Mouse (Mus musculus) cerebellum, adult 8-10 months (tissue): ENCODE data around the gene Rfx8.
A peak's percentile ranks its signal among the peaks of the same experiment; 100 is the strongest.

Experiments
- DNase-seq: peaks from one replicate; pipeline ENCODE4 v3.0.0; 2022

Gene Rfx8

DNA sequence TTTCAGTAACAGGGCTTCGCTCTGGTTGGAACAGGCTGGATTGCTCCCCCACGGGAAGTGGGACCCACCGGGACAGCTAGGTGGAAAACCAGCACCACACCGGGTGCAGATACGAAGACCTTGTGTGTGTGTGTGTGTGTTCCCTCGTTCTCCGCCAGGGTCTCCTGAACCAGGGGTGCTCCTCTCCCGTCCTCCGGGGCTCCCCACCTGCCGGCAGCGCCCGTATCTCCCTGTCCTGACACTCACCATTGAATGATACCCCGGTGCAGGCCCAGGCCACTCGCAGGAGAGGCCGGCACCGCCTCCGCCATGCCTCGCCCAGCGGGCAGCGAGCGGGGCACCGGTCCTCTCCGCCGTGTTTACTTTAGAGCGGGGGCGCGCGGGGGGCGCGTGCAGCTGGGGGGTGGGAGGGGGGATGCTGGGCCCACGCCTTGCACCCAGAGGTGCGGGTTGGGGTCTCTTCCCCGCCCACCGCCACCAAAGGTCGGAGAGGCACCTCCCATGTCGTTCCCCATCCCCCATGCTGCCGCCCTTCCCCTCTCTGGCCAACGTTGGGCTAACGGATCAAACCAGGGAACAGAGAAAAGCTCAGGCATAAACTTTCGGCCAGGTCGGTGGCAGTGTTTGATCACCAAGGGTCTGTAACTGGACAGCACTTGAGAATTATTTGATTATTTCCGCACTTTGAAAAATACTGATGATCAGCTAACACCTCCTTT, at the start of gene Rfx8:
Gene Rfx8, minus strand, starts transcription at position 366 of the 719 bp plus-strand sequence.
- DNase-seq = peak; percentile 23

DNA sequence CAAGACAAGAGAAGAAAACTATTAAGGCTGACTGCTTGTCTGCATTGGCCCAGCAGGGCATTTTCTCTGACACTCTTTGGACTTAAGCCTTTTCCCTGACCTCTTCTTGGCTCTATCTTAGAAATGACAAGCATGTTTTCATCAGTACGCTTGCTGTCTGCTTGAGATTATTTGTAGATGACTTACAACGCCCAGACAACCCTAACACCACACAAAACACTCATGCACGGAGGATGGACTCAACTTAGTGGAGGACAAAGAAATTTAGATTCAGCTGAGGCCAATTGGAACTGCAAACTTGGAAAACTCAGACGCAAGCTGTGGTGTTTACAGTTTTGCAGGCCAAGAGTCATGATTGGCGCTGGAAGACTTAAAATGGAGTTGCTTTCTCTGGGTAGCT, 49.6 kb upstream of the Rfx8 start:
- no peak for DNase-seq

DNA sequence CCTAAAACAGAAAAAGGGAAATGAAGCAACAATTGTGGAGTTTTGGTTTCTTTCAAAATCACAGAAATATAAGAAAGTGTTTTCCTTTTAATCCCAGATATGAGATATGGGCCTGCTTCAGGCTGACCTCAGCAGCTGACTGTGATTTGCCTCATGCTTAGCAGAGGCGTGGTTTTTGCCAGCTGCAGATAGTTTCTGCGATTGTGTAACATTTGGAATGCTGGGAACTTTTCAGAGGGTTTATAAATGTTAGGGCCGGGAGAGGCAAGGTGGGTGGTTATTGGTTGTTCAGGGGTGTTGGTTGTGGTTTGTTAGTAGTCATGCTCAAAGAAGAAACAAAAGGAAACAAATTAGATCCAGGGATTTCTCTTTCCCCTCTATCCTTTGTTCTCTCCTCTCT, 47.2 kb upstream of the Rfx8 start:
- DNase-seq = no peak

DNA sequence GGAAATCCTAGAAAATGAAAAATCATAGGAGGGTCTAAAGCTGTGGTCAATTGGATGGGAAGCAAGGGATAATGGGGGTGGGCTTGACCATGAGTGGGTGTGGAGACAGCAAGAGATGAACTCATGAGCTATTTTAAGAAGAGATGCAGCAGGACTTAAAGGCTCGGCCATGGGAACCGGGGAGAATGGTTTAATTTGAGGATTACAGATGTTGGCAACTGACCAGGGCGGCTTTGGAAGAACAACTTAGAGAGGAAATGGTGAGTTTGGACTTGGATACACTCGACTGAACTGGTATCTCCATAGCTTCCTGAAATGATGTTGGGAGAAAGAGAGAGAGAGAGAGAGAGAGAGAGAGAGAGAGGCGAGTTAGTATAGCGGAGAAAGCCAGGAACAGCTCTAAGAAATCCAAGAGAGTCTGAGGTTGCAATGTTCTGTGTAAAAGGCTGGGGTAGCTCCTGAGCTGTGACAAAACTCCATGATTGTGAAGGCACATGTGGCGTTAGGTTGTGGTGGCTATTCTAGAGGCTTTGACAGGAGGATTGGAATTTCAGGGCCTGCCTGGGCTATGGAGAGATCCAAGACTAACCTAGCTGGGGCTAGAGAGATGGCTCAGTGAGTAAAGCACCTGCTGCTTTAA, 45.2 kb upstream of the Rfx8 start:
- no peak for DNase-seq

DNA sequence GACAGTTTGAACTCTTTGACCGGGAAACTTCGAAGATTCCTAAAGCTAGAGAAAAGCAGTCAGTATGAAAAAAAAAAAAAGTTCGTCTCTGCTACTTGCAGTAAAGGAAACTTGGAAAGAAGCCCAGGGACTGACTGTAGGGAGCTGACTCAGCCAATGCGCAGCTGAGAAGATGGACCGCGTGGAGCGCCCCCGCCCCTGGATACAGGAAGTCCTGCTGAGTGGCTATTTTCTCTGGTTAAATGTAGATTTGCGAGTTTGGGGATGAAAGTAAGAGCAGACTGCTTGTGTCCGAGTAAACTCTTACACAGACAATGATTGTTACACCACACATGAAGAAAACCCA, 41.2 kb upstream of the Rfx8 start:
- peak; percentile 26 for DNase-seq

DNA sequence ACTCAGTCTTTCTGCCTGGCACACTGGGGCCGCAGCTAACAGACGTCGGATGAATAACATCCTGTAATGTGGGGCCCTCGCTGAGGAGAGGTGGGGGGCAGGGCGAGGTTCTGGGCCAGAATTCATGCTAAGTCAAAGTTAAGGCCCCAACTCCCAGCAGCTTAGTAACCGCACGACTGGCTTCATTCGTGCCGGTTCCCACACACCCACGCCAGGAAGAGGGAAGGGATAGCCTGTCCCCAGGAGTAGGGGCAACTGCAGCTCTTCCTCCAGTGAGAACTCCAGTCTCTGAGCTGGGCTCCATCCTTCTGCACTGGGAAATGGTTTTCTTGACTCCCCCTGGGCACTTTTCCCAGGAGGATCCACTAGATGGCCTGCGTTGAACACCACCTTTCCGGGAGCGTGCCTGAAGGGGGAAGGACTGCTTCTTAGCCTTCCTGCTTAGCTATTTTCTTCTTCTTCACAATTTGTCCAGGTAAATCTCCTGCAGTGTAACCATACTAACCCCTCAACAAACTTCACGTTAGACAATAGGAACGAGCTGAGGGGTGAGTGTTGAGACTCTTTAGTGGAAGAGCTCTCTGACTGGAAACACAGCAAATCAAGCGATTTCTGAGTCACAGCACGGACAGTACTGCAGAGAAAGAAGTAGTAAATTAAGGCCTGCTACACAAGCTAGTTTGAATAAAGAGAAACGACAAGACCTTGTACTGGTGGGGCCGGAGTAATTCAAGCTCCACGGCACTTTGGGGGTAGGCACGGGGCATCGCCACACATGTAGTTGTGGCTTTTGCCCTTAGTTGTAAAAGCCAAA, 40.6 kb upstream of the Rfx8 start:
- peak; percentile 68 for DNase-seq

DNA sequence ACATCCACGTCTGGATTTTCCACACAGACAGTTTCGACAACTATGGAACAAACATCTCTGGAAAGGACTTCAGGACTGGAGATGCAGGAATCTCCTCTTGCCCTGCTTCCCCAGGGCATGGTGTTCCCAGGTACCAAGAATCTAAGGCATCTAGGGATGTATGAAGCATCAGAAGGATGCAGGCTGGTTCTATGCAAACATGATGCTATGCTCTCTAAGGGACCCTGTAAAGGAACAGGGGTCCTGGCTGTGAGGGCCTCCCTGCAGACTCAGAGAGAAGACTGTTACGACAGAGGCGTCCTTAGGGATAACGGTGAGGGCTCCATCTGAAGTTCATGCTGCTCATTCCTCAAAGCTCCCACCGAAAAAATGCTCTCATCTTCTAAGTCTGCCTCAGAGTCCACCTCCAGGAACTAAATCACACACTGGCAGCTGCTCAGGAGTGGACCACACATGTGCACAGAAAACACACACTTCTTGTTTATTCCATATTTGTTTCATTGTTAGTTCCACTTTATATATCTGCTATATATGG, 39.5 kb upstream of the Rfx8 start:
- DNase-seq = no peak

DNA sequence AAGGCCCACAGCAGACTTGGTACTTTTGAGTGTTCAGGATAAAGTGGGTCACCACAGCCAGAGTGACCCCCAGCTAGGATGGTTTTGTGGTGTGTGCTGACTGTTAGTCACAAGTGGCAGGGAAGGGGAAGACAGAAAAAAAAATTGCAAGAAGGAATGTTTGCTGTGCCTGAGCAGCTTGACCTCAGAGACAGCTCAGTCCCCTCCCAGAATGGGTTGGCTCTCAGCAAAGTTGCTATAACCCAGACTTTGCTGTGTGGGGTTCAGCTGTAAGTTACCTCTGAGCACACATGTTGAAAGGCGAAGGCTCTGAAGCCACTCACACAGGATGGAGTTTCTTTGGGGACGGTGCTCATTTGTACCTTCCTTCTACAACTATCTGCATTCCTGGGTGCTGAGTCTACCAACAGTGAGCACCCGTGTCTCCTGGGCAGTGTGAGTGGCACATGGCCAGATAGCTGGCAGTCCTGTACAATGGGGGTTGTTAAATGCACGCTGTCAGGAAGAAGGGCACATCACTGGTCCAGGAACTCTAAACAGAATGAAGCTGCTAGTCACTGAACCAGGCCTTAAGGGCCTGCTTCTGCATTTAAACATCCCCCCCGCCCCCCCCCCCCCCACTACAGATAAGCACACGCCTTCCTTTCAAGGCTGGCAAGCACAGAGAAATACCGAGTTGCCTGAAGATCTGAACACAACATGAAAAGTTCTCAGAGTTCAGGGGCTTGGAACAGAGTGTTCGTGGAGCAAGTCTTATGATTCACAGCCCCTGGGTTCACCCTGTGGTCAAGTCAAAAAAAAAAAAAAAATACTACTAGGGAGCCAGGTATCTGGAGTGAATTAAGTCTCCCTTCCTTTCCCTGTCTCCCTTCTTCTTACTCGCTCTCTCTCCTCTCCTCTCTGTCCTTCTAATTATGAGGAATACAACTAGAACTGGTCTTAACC, 38.7 kb upstream of the Rfx8 start:
- no peak for DNase-seq

DNA sequence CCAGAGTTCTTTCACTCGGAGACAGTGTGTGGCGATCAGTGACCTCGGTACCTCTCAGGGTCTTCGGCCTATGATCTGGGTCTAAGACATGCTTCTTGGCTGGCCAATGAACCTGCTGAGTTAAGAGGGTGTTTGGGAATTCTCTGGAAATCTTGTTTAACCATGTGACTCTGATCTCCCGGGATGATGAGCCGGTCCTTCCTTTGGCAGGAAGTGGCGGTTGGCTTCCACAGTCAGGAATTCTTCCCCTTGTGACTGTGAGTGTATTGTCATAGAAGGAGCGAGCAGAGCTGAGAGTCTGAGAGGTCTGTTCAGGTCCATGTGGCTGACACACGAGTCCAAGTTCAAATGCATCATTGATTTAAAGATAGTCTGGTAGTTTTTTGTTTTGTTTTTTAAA, 37.4 kb upstream of the Rfx8 start:
- DNase-seq = no peak

DNA sequence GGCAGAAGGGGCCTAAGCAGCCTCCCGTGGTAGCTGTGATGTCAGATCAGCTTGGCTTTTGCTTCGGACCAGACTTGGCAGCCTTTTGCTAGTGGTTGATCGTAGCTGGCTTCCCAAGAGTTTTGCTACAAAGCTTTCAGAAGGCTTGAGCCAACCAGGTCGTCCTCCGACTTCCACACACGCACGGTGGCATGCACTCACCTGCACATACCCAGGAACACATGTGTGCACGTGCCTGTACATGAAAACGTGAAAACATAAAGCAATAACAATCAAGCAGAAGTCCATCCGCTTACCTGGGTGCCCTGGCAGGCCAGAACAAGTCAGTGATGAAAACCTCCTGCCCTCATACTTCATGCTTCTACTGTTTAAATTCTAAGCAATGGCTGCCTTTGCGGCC, 36.2 kb upstream of the Rfx8 start:
- DNase-seq = no peak

DNA sequence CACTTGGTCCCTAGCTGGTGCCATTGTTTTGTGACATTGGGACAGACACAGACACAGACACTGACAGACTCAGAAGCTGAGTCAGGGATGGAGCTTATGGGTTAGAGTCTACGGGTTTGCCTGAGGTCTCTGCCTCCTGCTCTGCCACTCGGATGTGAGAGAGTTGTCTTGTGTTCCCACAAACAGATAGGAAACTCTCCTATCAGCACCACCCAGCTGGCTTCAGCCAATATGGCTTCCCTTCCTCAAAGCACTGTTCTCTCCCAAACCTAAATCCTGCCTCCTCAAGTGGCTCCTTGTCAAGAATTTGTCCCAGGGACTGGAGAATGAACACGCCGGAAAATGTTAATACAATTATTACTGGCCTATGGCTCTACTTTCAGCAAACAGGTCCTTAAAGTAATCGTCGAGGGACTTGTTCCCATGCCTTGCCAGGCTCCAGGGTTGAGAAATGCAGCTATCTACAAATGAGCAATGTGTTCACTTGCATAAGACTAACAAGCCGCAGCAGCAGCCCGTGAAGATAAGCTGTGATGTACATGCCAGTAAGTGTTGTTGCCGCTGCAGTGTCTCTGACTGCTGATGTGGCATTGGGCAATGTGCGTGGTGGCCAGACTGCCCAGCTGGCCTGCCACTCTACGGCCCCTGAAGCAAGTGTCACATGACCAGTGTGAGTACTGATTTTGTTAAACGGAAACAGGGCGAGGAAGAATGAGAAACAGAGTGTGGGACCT, 33.6 kb upstream of the Rfx8 start:
- DNase-seq = no peak

DNA sequence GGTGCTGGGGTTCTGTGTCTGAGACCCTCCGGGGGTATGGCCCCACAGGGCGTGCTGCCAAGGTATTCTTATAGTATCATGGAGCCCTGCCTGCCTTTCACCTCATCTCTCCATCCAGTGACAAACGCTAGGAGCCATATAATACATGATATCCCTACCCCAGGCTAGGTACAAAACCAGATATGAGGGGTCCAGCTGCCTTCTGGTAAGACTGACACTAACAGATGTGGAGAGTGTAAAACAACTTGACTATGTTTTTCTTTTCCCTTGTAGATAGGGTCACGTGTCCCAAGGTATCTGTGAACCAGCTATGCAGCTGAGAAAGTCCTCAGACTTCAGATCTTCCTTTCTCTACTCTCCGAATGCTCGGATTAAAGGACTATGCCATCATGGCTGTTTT, 30.7 kb upstream of the Rfx8 start:
- DNase-seq = no peak

DNA sequence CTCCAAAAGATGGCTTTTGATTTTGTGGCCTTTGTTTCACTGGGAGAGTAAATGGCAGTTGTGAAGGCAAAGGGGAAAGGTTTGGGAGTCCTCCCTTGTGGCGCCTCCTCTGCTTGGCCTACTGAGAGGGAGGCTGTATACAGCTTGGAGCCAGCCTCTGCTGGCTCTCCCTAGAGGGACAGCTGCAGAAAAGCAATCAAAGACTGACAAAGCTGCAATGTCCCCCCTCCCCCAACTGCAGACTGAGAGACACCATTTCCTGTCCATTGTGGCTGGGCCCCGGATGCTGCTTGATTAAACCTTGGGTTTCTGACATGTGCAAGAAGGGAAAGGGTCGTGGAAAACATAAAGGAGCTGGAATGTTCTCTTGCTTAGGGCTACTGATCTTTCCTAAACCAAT, 28.9 kb upstream of the Rfx8 start:
- DNase-seq = no peak

DNA sequence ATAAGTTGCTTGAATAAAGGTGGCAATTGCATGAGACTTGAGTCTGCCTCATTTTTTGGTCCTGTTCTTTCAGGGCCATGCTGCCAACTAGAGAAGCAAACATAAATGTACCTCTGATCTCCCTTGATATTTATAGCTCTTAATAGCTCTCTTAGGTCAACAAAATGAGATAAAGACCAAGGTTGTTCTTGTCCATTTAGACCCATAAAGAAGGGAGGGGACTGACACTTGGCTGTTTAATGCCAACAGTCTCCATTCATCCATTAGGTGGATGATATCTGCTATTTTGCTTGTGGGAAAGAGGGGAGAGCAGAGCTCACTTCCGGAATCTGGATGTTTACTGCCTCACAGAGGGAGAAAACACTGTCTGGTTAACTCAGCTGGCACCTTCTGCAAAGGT, 28.4 kb upstream of the Rfx8 start:
- DNase-seq = no peak

DNA sequence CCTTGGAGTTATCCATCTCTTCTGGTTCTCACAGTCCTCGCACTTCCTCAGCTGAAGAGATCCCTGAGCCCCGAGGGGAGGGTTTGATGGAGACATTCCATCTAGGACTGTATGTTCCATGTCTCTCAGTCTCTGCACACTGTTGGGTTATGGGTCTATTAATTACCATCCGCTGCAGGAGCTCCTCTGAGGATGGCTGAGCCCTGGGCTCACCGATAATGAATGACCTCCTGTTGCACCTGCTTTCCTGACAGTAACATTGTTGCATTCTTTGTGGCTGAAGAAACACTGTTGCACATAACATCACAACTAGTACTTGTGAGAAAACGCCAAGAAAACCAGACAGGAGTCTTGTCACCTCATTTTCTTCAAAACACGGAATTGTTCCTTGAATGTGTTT, 27.9 kb upstream of the Rfx8 start:
- DNase-seq = no peak

DNA sequence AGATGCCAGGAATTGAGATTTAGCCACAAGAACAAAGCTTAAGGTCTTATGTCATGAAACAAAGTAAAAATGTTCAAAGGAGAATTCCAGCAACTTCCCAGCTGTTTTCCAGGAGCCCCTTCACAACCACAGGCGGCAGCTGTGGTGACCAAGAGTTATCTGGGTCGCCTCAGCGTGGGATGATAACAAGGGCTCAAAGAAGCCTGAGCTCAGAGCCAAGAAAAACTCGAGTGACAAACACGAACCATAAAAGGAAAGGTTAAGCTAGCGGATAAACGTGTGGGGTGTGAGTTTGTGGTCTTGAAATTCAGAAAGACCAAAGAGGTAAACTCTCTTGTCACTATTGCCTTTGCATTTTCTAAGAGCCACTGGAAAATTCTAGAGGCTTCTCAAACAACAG, 25.7 kb upstream of the Rfx8 start:
- no peak for DNase-seq

DNA sequence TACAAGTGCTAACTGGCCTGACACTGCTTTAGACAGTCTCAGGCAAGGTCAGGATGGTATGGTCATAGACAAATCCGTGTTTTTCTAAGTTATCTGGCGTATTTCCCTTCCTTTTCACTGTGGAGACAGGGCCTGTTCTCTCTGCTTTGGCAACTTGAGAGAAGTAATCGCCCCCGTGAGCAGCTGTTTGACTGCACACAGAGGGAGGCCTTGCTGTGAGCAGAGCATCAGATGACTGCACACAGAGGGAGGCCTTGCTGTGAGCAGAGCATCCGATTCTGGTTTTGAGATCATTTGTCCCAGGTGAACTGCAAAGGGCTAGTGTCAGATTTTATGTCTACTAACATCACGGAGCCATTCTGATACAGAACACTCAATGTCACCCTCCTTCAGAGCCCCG, 20.2 kb upstream of the Rfx8 start:
- no peak for DNase-seq

DNA sequence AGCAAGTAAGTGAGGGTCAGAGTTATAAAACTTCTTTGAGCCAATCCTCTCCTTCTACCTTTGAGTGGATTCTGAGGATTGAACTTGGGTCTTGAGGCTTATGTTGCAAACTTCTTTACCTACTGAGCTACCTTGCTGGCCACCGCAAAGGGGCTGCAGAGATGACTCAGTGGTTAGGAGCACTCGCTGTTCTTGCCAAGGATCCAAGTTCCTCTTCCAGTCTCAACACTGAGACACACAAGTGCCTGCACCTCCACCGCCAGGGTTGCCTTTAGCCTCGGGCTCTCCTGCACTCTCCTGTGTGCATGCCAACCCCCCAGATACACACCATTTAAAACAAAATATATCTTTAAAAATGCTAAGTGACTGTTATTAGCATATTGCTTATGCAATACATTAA, 19.2 kb upstream of the Rfx8 start:
- DNase-seq = no peak

DNA sequence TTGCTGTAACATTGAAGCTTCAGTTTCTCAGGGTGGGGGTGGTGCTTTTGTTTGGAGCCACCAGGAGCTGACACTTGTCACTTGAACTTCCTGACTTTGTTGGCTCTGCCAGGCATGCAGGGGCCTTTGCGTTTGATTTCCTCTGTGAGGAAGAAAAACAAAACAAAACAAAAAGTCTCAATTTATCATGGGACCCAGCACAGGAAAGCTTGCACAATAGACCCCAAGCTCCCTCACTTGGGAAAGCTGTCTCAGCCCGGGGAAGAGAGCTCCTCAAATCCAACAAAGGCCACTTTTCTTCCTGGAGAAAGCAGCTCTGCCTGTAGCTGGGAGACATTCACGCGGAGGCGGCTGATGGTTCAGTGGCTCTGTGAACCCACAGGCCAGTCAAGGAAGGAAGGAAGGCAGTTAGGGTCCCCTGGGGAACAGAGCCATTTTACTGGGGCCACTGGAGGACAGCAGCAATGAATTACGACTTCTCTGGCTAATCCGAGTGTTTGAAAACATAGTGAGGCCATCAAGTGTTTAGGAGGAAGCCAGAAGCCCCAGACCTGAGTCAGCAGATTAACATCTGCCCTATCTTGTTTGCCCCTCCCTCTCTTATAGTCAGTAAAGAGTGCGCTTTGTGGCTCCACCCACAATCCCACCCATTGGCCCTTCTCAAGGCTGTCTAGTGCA, 15.3 kb upstream of the Rfx8 start:
- no peak for DNase-seq

DNA sequence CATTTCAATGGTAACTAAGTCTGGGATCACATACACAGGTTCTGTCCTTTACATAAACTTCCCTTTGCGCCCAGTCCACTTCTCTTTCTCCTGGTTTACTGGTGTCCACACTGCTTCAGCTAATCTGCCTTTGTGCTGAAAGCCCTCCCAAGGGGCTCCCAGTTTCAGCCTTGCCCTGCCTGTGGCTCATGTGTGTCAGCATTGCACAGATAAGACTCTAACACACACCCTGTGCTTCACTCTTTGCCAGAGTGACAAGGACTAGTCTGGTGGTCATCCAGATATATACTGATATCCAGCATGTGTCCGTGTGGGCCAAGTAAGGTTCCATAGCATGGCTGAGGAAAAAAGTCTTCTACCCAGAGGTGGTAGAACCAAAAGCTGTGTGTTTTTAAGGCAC, 14.7 kb upstream of the Rfx8 start:
- DNase-seq = no peak

DNA sequence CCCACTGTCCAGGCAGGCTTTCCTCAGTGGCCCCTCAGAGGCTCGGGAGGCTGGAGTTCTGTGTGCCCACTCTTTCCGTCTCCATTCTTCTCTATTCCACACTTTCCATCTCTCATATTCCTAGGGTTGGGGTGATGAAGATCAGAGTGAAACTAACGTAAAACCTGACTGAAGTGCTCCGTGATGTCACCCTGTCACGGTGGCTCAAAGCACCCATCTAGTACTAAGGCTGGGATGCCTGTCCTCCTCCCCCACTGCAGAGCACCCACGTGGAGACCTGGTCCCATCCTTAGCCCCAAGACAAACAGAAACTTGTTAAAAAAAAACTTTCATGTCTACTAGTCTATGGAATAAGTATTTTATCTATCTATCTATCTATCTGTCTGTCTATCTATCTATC, 14.1 kb upstream of the Rfx8 start:
- DNase-seq = no peak

DNA sequence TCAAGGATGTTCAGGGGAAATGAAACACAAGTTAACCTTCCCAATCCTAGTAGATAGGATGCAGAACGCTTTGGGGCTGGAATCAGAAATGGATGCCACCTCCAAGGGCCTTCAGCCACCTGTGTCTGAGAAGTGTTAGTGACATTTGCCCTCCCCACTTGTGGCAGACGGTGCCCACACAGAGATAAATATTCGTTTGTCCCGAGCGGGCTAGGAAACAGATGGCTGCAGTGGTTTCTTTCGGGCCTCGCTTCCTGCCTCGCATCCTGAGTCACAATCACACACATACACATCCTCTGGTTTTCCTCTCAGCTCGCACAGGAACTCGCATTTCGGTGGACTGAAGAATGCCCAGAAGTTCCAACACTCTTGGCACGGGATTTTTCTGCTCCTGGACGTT, 13.5 kb upstream of the Rfx8 start:
- peak; percentile 12 for DNase-seq
